Mouse (Mus musculus) MEL (cell line): ENCODE data around the gene Sft2d2. TPM values are rescaled to one million over a fixed set of nuclear protein-coding genes. Genes with fewer than 3 reads are reported as not detected.

Source experiments
- DNase-seq: peaks from one replicate; pipeline ENCODE4 v3.0.0; 2011; ENCODE audit warnings: low read depth, low spot score
- H3K27ac ChIP-seq: 2 replicates; pipeline ENCODE4 v1.5.1; 2012; ENCODE audit warnings: low read depth, mild to moderate bottlenecking, control low read depth, low read length, moderate library complexity; ENCODE audit not compliant: control insufficient read depth
- H3K27me3 ChIP-seq, 2 experiments: fragments of 150-350 bp in 1 of 2; sonication (generic) in 1 of 2; 2 replicates each; pipeline ENCODE4 v1.6.1; 2012; ENCODE audit warnings: low read length in 2 of 2, mild to moderate bottlenecking in 2 of 2, improper control_type of control experiment in 1 of 2, moderate library complexity in 1 of 2; ENCODE audit not compliant: insufficient read depth in 2 of 2, control insufficient read depth in 1 of 2
- H3K36me3 ChIP-seq, 2 experiments: 2 replicates each; pipeline ENCODE4 v1.6.1; 2012 to 2014; ENCODE audit warnings: low read length in 2 of 2, improper control_type of control experiment in 1 of 2, inconsistent platforms in 1 of 2, mild to moderate bottlenecking in 1 of 2; ENCODE audit not compliant: insufficient read depth in 2 of 2, control insufficient read depth in 1 of 2
- H3K4me1 ChIP-seq, 2 experiments: fragments of 150-350 bp in 1 of 2; sonication (generic) in 1 of 2; 2 replicates each; pipeline ENCODE4 v1.6.1; 2012; ENCODE audit warnings: low read length in 2 of 2, improper control_type of control experiment in 1 of 2, mild to moderate bottlenecking in 1 of 2; ENCODE audit not compliant: insufficient read depth in 2 of 2, control insufficient read depth in 1 of 2
- H3K4me3 ChIP-seq, 2 experiments: fragments of 150-350 bp in 1 of 2; sonication (generic) in 1 of 2; 2 replicates each; pipeline ENCODE4 v1.5.1; 2012; ENCODE audit warnings: low read depth in 2 of 2, low read length in 2 of 2, mild to moderate bottlenecking in 2 of 2, moderate library complexity in 2 of 2, control low read depth in 1 of 2, improper control_type of control experiment in 1 of 2; ENCODE audit not compliant: control insufficient read depth in 1 of 2, insufficient read depth in 1 of 2
- H3K79me2 ChIP-seq: 2 replicates; pipeline ENCODE4 v1.6.1; 2012; ENCODE audit warnings: mild to moderate bottlenecking, low read length, moderate library complexity; ENCODE audit not compliant: control insufficient read depth, poor library complexity, insufficient read depth
- H3K9ac ChIP-seq: 2 replicates; pipeline ENCODE4 v1.6.1; 2012; ENCODE audit warnings: low read depth, mild to moderate bottlenecking, control low read depth, low read length, moderate library complexity; ENCODE audit not compliant: control insufficient read depth, poor library complexity, severe bottlenecking
- H3K9me3 ChIP-seq: fragments of 150-350 bp; sonication (generic); replicated peaks from 2 replicates; pipeline ENCODE4 v1.6.1; 2012; ENCODE audit warnings: mild to moderate bottlenecking, low read length, improper control_type of control experiment, moderate library complexity; ENCODE audit not compliant: insufficient read depth
- CHD2 ChIP-seq: IDR thresholded peaks from 2 replicates; pipeline ENCODE4 v1.6.1; 2011; ENCODE audit warnings: low read length, improper control_type of control experiment
- CTCF ChIP-seq, 3 experiments: IDR thresholded peaks in 2 of 3; conservative IDR thresholded peaks in 1 of 3; 2 replicates each; pipeline ENCODE4 v1.5.1; 2011 to 2012; ENCODE audit warnings: low read length in 3 of 3, low read depth in 2 of 3, mild to moderate bottlenecking in 2 of 3, improper control_type of control experiment in 1 of 3, inconsistent platforms in 1 of 3, mixed read lengths in 1 of 3, moderate library complexity in 1 of 3; ENCODE audit not compliant: control insufficient read depth in 1 of 3, insufficient read depth in 1 of 3, poor library complexity in 1 of 3, severe bottlenecking in 1 of 3
- E2F4 ChIP-seq: IDR thresholded peaks from 2 replicates; pipeline ENCODE4 v1.6.1; 2011; ENCODE audit warnings: low read depth, low read length, improper control_type of control experiment, borderline replicate concordance
- EP300 ChIP-seq, 2 experiments: IDR thresholded peaks; 2 replicates each; pipeline ENCODE4 v1.6.1; 2011; ENCODE audit warnings: improper control_type of control experiment in 2 of 2, low read length in 2 of 2, low read depth in 1 of 2, mild to moderate bottlenecking in 1 of 2
- ETS1 ChIP-seq: IDR thresholded peaks from 2 replicates; pipeline ENCODE4 v1.6.1; 2012; ENCODE audit warnings: low read depth, mild to moderate bottlenecking, inconsistent platforms, low read length, improper control_type of control experiment, moderate library complexity
- GABPA ChIP-seq: IDR thresholded peaks from 2 replicates; pipeline ENCODE4 v1.6.1; 2012; ENCODE audit warnings: low read depth, mild to moderate bottlenecking, inconsistent platforms, low read length, improper control_type of control experiment, moderate library complexity
- GATA1 ChIP-seq: IDR thresholded peaks from 2 replicates; pipeline ENCODE4 v1.6.1; 2011; ENCODE audit warnings: low read depth, low read length, improper control_type of control experiment
- HCFC1 ChIP-seq: IDR thresholded peaks from 2 replicates; pipeline ENCODE4 v1.6.1; 2012; ENCODE audit warnings: low read depth, mild to moderate bottlenecking, inconsistent platforms, low read length, improper control_type of control experiment, moderate library complexity
- KAT2A ChIP-seq: conservative IDR thresholded peaks from 2 replicates; pipeline ENCODE4 v1.6.1; 2012; ENCODE audit warnings: low read depth, low read length, improper control_type of control experiment, inconsistent platforms
- MAFK ChIP-seq: IDR thresholded peaks from 2 replicates; pipeline ENCODE4 v1.6.1; 2011; ENCODE audit warnings: low read depth, mild to moderate bottlenecking, low read length, improper control_type of control experiment, borderline replicate concordance
- MAX ChIP-seq: IDR thresholded peaks from 2 replicates; pipeline ENCODE4 v1.6.1; 2011; ENCODE audit warnings: low read length, improper control_type of control experiment
- MAZ ChIP-seq: IDR thresholded peaks from 2 replicates; pipeline ENCODE4 v1.6.1; 2012; ENCODE audit warnings: low read depth, mild to moderate bottlenecking, inconsistent platforms, low read length, improper control_type of control experiment
- MEF2A ChIP-seq: IDR thresholded peaks from 2 replicates; pipeline ENCODE4 v1.6.1; 2014; ENCODE audit warnings: low read depth, mild to moderate bottlenecking, inconsistent platforms, low read length, improper control_type of control experiment; ENCODE audit not compliant: poor library complexity, insufficient replicate concordance, severe bottlenecking; ENCODE audit errors: extremely low read depth
- MYC ChIP-seq: IDR thresholded peaks from 2 replicates; pipeline ENCODE4 v1.6.1; 2011; ENCODE audit warnings: low read depth, mild to moderate bottlenecking, low read length, improper control_type of control experiment, moderate library complexity
- NELFE ChIP-seq: IDR thresholded peaks from 2 replicates; pipeline ENCODE4 v1.6.1; 2011; ENCODE audit warnings: low read depth, low read length, improper control_type of control experiment
- NRF1 ChIP-seq: IDR thresholded peaks from 2 replicates; pipeline ENCODE4 v1.6.1; 2014; ENCODE audit warnings: low read depth, mild to moderate bottlenecking, inconsistent platforms, low read length, improper control_type of control experiment, moderate library complexity; ENCODE audit not compliant: poor library complexity, insufficient read depth, severe bottlenecking
- POLR2A ChIP-seq, 2 experiments: IDR thresholded peaks; 2 replicates each; pipeline ENCODE4 v1.6.1; 2011 to 2012; ENCODE audit warnings: low read length in 2 of 2, mild to moderate bottlenecking in 2 of 2, control low read depth in 1 of 2, improper control_type of control experiment in 1 of 2, low read depth in 1 of 2, moderate library complexity in 1 of 2; ENCODE audit not compliant: control insufficient read depth in 1 of 2, insufficient read depth in 1 of 2, poor library complexity in 1 of 2
- POLR2AphosphoS2 ChIP-seq: IDR thresholded peaks from 2 replicates; pipeline ENCODE4 v1.6.1; 2011; ENCODE audit warnings: low read length, improper control_type of control experiment
- POLR2AphosphoS5 ChIP-seq: IDR thresholded peaks from 2 replicates; pipeline ENCODE4 v1.6.1; 2012; ENCODE audit warnings: low read depth, borderline replicate concordance, mild to moderate bottlenecking, inconsistent platforms, low read length, moderate library complexity, mixed read lengths
- RAD21 ChIP-seq: IDR thresholded peaks from 2 replicates; pipeline ENCODE4 v1.6.1; 2011; ENCODE audit warnings: mild to moderate bottlenecking, low read depth, low read length, improper control_type of control experiment
- RCOR1 ChIP-seq: IDR thresholded peaks from 2 replicates; pipeline ENCODE4 v1.6.1; 2012; ENCODE audit warnings: low read depth, mild to moderate bottlenecking, inconsistent platforms, low read length, improper control_type of control experiment
- TAL1 ChIP-seq: IDR thresholded peaks from 2 replicates; pipeline ENCODE4 v1.6.1; 2012; ENCODE audit warnings: mild to moderate bottlenecking, inconsistent platforms, low read length, moderate library complexity, mixed read lengths
- TBP ChIP-seq: IDR thresholded peaks from 2 replicates; pipeline ENCODE4 v1.8.0; 2011; ENCODE audit warnings: low read depth, low read length, improper control_type of control experiment
- TCF12 ChIP-seq: IDR thresholded peaks from 2 replicates; pipeline ENCODE4 v1.6.1; 2014; ENCODE audit warnings: low read depth, mild to moderate bottlenecking, inconsistent platforms, low read length, improper control_type of control experiment, moderate library complexity
- UBTF ChIP-seq: IDR thresholded peaks from 2 replicates; pipeline ENCODE4 v1.6.1; 2012; ENCODE audit warnings: low read depth, mild to moderate bottlenecking, inconsistent platforms, low read length, improper control_type of control experiment, moderate library complexity, borderline replicate concordance; ENCODE audit not compliant: insufficient read depth
- USF1 ChIP-seq: IDR thresholded peaks from 2 replicates; pipeline ENCODE4 v1.6.1; 2014; ENCODE audit warnings: low read depth, mild to moderate bottlenecking, inconsistent platforms, low read length, improper control_type of control experiment, moderate library complexity
- USF2 ChIP-seq, 2 experiments: IDR thresholded peaks; 2 replicates each; pipeline ENCODE4 v1.6.1; 2011 to 2012; ENCODE audit warnings: improper control_type of control experiment in 2 of 2, low read length in 2 of 2, borderline replicate concordance in 1 of 2, inconsistent platforms in 1 of 2, low read depth in 1 of 2, mild to moderate bottlenecking in 1 of 2; ENCODE audit not compliant: insufficient read depth in 1 of 2
- ZC3H11A ChIP-seq: IDR thresholded peaks from 2 replicates; pipeline ENCODE4 v1.6.1; 2012; ENCODE audit warnings: low read depth, mild to moderate bottlenecking, inconsistent platforms, low read length, improper control_type of control experiment
- polyA plus RNA-seq, 2 experiments: library from polyadenylated mRNA; stranded (reverse) in 1 of 2; unstranded in 1 of 2; fragments of >175 nt in 1 of 2; fragments of >200 nt in 1 of 2; gene quantifications; 2 replicates each; pipeline versions ENCODE4 v1.2.1 to v1.2.4; 2012; ENCODE audit warnings: low replicate concordance in 2 of 2, low read depth in 1 of 2; ENCODE audit not compliant: insufficient read length in 2 of 2, insufficient read depth in 1 of 2, missing spikeins in 1 of 2
- total RNA-seq: library from RNA; depleted of rRNA; stranded (reverse); fragments of 300-350 nt; gene quantifications from 2 replicates; pipeline ENCODE4 v1.2.3, GENCODE M21; 2012

Sft2d2 gene
- total and polyA plus RNA-seq, 3 experiments, result 4.0 to 8.9 TPM; not detected in 1

- no peaks in the 10 kb centered on the region for H3K9me3 ChIP-seq
- H3K27ac ChIP-seq, result no peak overlapping the region
- DNase-seq, result no peak
- TF ChIP-seq EP300 (IDR thresholded peaks at IDR 0.05; ENCODE audit: low read depth in 1 of 2, low read length in 2 of 2) (no peak), RAD21 (no peak), USF1 (no peak), ZC3H11A (no peak), TBP (no peak), TCF12 (no peak), MAZ (no peak), CTCF (IDR thresholded peaks at IDR 0.05 in 2 of 3, conservative IDR thresholded peaks at IDR 0.05 in 1 of 3; ENCODE audit: control insufficient read depth in 1 of 3, insufficient read depth in 1 of 3, low read depth in 2 of 3, low read length in 3 of 3, poor library complexity in 1 of 3, severe bottlenecking in 1 of 3) (no peak), CHD2 (no peak), NRF1 (no peak), GABPA (no peak), POLR2AphosphoS5 (no peak), KAT2A (no peak), TAL1 (no peak), USF2 (IDR thresholded peaks at IDR 0.05; ENCODE audit: borderline replicate concordance in 1 of 2, insufficient read depth in 1 of 2, low read depth in 1 of 2, low read length in 2 of 2) (no peak), POLR2AphosphoS2 (no peak)
- TF ChIP-seq, all 39 proteins: peak for 0
- Histone ChIP-seq H3K79me2 (no peaks in the 10 kb centered on the region), H3K27me3 (no peaks in the 10 kb centered on the region; a peak in 1 of 4 replicates), H3K4me1 (no peaks in the 10 kb centered on the region), H3K36me3 (no peaks in the 10 kb centered on the region), H3K4me3 (no peak overlapping the region), H3K9ac (no peak overlapping the region)
Measured at GRCm38 (mm10) chr1:165140227-165140626, 54.0 kb downstream of the Sft2d2 start.

- no peaks in the 10 kb centered on the region for H3K79me2 ChIP-seq
- no peak overlapping the region for H3K9ac ChIP-seq
- no peak for DNase-seq
- TF ChIP-seq GATA1, result no peak
- TF ChIP-seq HCFC1, result no peak
- TF ChIP-seq USF2 (IDR thresholded peaks at IDR 0.05; ENCODE audit: borderline replicate concordance in 1 of 2, insufficient read depth in 1 of 2, low read depth in 1 of 2, low read length in 2 of 2), result no peak
- no peak for TF ChIP-seq NRF1
- no peak for TF ChIP-seq RCOR1
- no peak for TF ChIP-seq POLR2A (IDR thresholded peaks at IDR 0.05; ENCODE audit: control insufficient read depth in 1 of 2, insufficient read depth in 1 of 2, low read depth in 1 of 2, low read length in 2 of 2, poor library complexity in 1 of 2)
- no peak for TF ChIP-seq ETS1
- TF ChIP-seq MAFK, result no peak
- TF ChIP-seq MEF2A, result no peak
- no peak for TF ChIP-seq ZC3H11A
- TF ChIP-seq MAX, result no peak
- no peak for TF ChIP-seq NELFE
- no peak for TF ChIP-seq MYC
- TF ChIP-seq UBTF, result no peak
- TF ChIP-seq E2F4, result no peak
- no peak for TF ChIP-seq TBP
- TF ChIP-seq, all 39 proteins: peak for 0
- H3K27me3 ChIP-seq, result peaks cover 0 to 1% of the 10 kb centered on the region in 2 experiments; a peak in 2 of 4 replicates
- H3K4me1 ChIP-seq, result 0 out of 4 replicates have a peak, but pooled peaks cover 0 to 3% of the 10 kb centered on the region in 2 experiments
- H3K4me3 ChIP-seq, result no peak overlapping the region
- no peak overlapping the region for H3K27ac ChIP-seq
- no peaks in the 10 kb centered on the region for H3K9me3 ChIP-seq
- H3K36me3 ChIP-seq, result no peaks in the 10 kb centered on the region
Measured at GRCm38 (mm10) chr1:165133858-165134257, 60.4 kb downstream of the Sft2d2 start.
